Mouse (Mus musculus) liver, embryonic 14.5 days (tissue): Measurements from ENCODE around the gene Bcl2l1. TPM values are rescaled to one million over a fixed set of nuclear protein-coding genes. Genes with fewer than 3 reads are reported as not detected.

Source experiments
- ATAC-seq: fragments of 200-750 bp; cut with Nextera tagmentation; 2 replicates; pipeline ENCODE4 v1.8.0; 2017; ENCODE audit warnings: moderate number of reproducible peaks, mild to moderate bottlenecking, moderate library complexity; ENCODE audit not compliant: insufficient read depth
- DNase-seq, 3 experiments: peaks; one replicate each; pipeline ENCODE4 v3.0.0-alpha.2; 2012 to 2013; ENCODE audit warnings: low read depth in 3 of 3, low spot score in 3 of 3
- H3K27ac ChIP-seq: fragments of 300-500 bp; sonication (generic); 2 replicates; pipeline ENCODE4 v1.5.1; 2014; ENCODE audit warnings: moderate library complexity, mild to moderate bottlenecking, control low read depth, inconsistent platforms
- H3K27me3 ChIP-seq: fragments of 300-500 bp; sonication (generic); 2 replicates; pipeline ENCODE4 v1.6.1; 2014; ENCODE audit warnings: mild to moderate bottlenecking, low read length, moderate library complexity; ENCODE audit not compliant: control insufficient read depth, insufficient read depth
- H3K36me3 ChIP-seq: fragments of 300-500 bp; sonication (generic); replicated peaks from 2 replicates; pipeline ENCODE4 v1.6.1; 2014; ENCODE audit warnings: low read depth; ENCODE audit not compliant: control insufficient read depth, insufficient read depth
- H3K4me1 ChIP-seq, 2 experiments: fragments of 200-500 bp in 1 of 2; fragments of 300-500 bp in 1 of 2; sonication (generic) in 1 of 2; replicated peaks; 2 replicates each; pipeline ENCODE4 v1.6.1; 2012 to 2014; ENCODE audit warnings: antibody characterized with exemption in 1 of 2, inconsistent platforms in 1 of 2, low read length in 1 of 2; ENCODE audit not compliant: control insufficient read depth in 2 of 2, insufficient read depth in 2 of 2
- H3K4me2 ChIP-seq: fragments of 300-500 bp; sonication (generic); 2 replicates; pipeline ENCODE4 v1.6.1; 2014; ENCODE audit warnings: low read depth, mild to moderate bottlenecking, control low read depth, moderate library complexity
- H3K4me3 ChIP-seq, 2 experiments: fragments of 200-500 bp in 1 of 2; fragments of 300-500 bp in 1 of 2; sonication (generic) in 1 of 2; 2 replicates each; pipeline ENCODE4 v1.5.1; 2012 to 2014; ENCODE audit warnings: low read depth in 2 of 2, low read length in 2 of 2, mild to moderate bottlenecking in 2 of 2, control low read depth in 1 of 2, inconsistent platforms in 1 of 2, moderate library complexity in 1 of 2; ENCODE audit not compliant: insufficient read depth in 1 of 2
- H3K9ac ChIP-seq: fragments of 300-500 bp; sonication (generic); replicated peaks from 2 replicates; pipeline ENCODE4 v1.6.1; 2014; ENCODE audit warnings: mild to moderate bottlenecking, control low read depth, moderate library complexity
- H3K9me3 ChIP-seq: fragments of 300-500 bp; sonication (generic); 2 replicates; pipeline ENCODE4 v1.6.1; 2016; ENCODE audit warnings: low read length, mixed read lengths; ENCODE audit not compliant: control insufficient read depth
- CTCF ChIP-seq: IDR thresholded peaks from 2 replicates; pipeline ENCODE4 v1.5.1; 2016; ENCODE audit warnings: antibody characterized with exemption, low read depth, control low read depth
- EP300 ChIP-seq: IDR thresholded peaks from 2 replicates; pipeline ENCODE4 v1.6.1; 2016; ENCODE audit warnings: antibody characterized with exemption, low read depth
- WGBS: fragments of 180-500 bp; shearing (Covaris S2); extraction: QIAGEN DNeasy Blood & Tissue Kit; methylation state at CpG from one replicate; pipeline ENCODE4 v1.1.7; 2014; ENCODE audit not compliant: insufficient replicate concordance; 5-methylcytosine and 5-hydroxymethylcytosine counted together
- polyA plus RNA-seq, 2 experiments: library from polyadenylated mRNA; depleted of rRNA in 1 of 2; stranded (reverse) in 1 of 2; unstranded in 1 of 2; fragments of >200 nt; fragmentation: Nextera tagmentation in 1 of 2; extraction: Ambion mirVana in 1 of 2; gene quantifications; 2 replicates each; pipeline versions ENCODE4 v1.2.1 to v1.2.3; 2012 to 2014

Gene Bcl2l1
- polyA plus RNA-seq (2012; rRNA removed) = 72.2 and 81.6 TPM in 2 replicates
- polyA plus RNA-seq (2014; fragmentation: Nextera tagmentation; extraction: Ambion mirVana) = 172 and 186 TPM in 2 replicates

DNA sequence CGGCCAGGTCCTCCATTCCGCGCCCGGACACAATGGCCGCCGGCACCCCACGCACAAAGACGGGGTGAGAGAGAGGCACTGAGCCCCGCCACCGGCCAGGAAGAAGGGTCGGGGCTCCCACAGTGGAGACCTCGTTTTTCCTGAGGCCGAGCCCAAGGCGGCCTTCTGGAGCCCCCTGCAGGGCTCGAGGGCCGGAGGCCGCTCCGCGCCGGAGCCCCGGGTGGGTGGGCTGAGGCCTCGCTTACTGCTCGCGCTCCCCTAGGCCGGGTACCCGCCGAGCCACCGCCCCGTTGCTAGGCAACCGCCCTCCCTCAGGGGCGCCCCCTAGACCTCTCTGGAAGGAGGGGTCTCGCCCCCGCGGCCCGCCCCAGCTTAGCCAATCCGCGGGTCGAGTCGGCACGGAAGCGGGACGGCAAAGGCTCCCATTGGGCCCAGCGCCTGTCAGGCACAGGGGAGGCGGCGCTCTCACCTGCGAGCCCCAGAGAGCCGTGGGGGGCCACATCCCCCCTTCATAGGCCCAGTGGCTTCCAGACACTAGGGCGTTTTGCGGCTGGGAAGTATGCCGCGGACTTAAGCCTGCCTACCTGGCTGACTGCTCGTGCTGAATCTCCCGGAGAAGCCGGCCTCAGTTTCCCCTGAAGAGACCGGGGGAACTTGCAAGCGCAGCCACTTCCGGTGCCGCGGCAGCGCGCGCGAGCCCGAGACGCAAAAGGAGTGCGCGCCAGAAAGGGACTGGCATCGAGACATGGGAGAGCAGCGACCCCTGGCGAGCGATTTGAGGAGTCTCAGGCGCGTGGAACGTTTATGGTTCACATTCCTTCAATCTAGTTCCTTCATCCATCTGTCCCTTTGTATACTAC is at the start of gene Bcl2l1:
TSS of gene Bcl2l1 (minus strand) at position 710 of the 860 bp plus-strand sequence.
- peak; percentile 27; the same call in 1 of the 2 replicates for TF ChIP-seq EP300
- TF ChIP-seq CTCF = peak; percentile 99
- peak within 1 kb of the TSS; percentile 84 for H3K4me2 ChIP-seq
- peaks cover 32 to 39% of the 10 kb centered on the region in 2 experiments for H3K4me1 ChIP-seq

DNA sequence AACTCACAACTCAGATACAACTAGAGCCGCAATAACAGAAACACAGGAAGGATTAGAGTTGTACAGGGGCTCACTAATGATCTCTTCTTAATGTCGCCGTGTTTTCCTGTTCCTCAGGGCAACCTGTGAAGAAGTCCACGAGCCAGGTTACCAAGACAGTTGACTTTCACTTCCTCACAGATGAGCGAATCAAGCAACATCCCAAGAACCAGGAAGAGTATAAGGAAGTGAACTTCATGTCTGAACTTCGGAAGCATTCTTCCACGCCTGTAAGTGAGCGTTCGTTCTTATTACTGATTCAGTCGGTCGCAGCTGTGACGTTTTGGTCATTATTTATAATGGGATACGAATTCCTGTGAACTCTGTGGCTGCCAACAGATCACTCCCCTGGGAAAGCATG is 49.4 kb upstream of the Bcl2l1 start:
- WGBS = 87% methylated on average over 13 of the region's 13 CpGs
- Histone ChIP-seq H3K27ac (no peak overlapping the region), H3K9me3 (no peaks in the 10 kb centered on the region), H3K4me1 (no peaks in the 10 kb centered on the region), H3K9ac (no peak overlapping the region), H3K4me2 (no peak overlapping the region), H3K36me3 (peaks cover 94% of the 10 kb centered on the region), H3K4me3 (no peak overlapping the region), H3K27me3 (no peaks in the 10 kb centered on the region)
- TF ChIP-seq CTCF (no peak), EP300 (no peak)
- ATAC-seq (no peak), DNase-seq (no peak)

More for the DNA sequence above, at the start of gene Bcl2l1:
- DNase-seq (peak; percentile 92 to 94 (median 93)), ATAC-seq (peak; percentile 94)
- peak within 1 kb of the TSS; percentile 93 for H3K27ac ChIP-seq
- H3K36me3 ChIP-seq = peaks cover 26% of the 10 kb centered on the region
- H3K9me3 ChIP-seq = no peaks in the 10 kb centered on the region
- peak within 1 kb of the TSS; percentile 98 for H3K9ac ChIP-seq
- no peaks in the 10 kb centered on the region for H3K27me3 ChIP-seq
- under 1% methylated on average over 74 of the region's 74 CpGs for WGBS
- H3K4me3 ChIP-seq = peak within 1 kb of the TSS; percentile 89 to 95

DNA sequence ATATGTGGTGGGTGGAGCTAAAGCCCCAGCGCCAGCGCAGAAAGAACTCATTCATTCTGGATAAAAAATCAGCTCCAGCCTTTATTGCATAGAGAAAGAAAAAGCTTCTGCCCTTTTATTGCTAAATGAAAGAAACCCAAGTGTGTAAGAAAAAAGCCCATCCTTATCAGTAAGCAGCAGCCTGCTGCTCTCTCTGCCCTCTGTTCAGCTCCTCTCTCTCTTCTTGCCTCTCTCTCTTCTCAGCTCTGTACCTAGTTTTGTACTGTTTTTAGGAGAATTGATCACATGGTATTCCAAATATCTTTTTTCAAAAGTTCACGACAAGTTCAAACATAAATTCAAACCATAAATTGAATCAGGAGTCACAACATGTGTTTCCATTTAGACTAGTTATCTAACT is 46.7 kb upstream of the Bcl2l1 start:
- H3K36me3 ChIP-seq = peaks cover 94% of the 10 kb centered on the region
- no peak overlapping the region for H3K4me2 ChIP-seq
- H3K4me1 ChIP-seq = no peaks in the 10 kb centered on the region
- WGBS = 66% methylated on average over 3 of the region's 3 CpGs
- H3K27ac ChIP-seq = no peak overlapping the region
- DNase-seq = peak in 1 of 3 experiments; percentile 16
- H3K9ac ChIP-seq = no peak overlapping the region
- no peaks in the 10 kb centered on the region for H3K27me3 ChIP-seq
- no peak for TF ChIP-seq EP300
- no peak for TF ChIP-seq CTCF
- H3K9me3 ChIP-seq = no peaks in the 10 kb centered on the region
- no peak overlapping the region for H3K4me3 ChIP-seq
- ATAC-seq = peak; percentile 63; the same call in 1 of the 2 replicates

DNA sequence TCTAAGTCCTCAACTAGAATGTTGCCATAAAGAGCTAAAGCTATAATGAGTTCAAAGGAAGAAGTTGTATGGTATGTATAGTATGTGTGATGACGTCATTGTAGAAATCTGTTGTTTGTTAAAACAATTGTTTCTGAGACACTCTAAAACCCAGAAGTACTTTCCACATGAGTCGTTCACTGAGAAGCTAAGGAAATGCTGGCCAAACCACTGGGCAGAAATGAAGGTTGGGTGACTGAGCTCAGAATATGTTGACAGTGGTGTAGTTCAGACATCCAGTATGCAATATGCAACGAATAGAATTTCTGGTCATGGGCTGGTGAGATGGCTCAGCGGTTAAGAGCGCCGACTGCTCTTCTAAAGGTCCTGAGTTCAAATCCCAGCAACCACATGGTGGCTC is 31.8 kb upstream of the Bcl2l1 start:
- Histone ChIP-seq H3K36me3 (peaks cover 80% of the 10 kb centered on the region), H3K4me1 (peaks cover 0 to 2% of the 10 kb centered on the region in 2 experiments; a peak in 2 of 4 replicates), H3K4me2 (no peak overlapping the region), H3K9me3 (no peaks in the 10 kb centered on the region), H3K27me3 (no peaks in the 10 kb centered on the region), H3K4me3 (no peak overlapping the region), H3K9ac (no peak overlapping the region), H3K27ac (no peak overlapping the region)
- TF ChIP-seq EP300 = no peak
- TF ChIP-seq CTCF = no peak
- ATAC-seq (no peak), DNase-seq (no peak)
- WGBS = 89% methylated on average over 6 of the region's 6 CpGs

DNA sequence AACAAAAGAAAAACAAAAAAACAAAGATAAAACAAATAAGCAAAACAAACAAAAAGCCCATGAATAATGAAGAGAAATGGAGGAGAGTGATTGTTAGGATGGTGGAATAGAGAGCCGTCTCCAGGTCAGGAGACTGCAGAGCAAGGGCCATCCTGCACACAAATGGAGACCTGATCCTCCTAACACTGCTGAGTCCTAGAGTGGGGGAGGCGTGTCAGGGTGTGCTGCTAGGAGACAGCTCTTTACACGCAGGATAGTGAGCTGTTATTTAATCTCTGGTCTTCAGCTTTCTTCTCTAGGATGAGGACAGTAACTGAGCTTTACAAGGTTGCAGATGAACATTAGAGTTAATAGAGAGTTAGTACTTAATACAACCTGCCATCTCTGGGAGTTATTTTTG is 31.1 kb upstream of the Bcl2l1 start:
- Histone ChIP-seq H3K36me3 (peaks cover 82% of the 10 kb centered on the region), H3K9ac (no peak overlapping the region), H3K4me3 (no peak overlapping the region), H3K9me3 (no peaks in the 10 kb centered on the region), H3K27me3 (no peaks in the 10 kb centered on the region), H3K27ac (no peak overlapping the region), H3K4me1 (no peaks in the 10 kb centered on the region; a peak in 2 of 4 replicates), H3K4me2 (no peak overlapping the region)
- ATAC-seq (no peak), DNase-seq (no peak)
- WGBS = 56% methylated on average over 3 of the region's 3 CpGs
- TF ChIP-seq EP300 (no peak), CTCF (no peak)
